Comparison of ENCODE assay signal across 8 mouse cellular contexts in genomic region chr19:46961047-46961651, GRCm38 (mm10). TPM values are rescaled to one million over a fixed set of nuclear protein-coding genes. Genes with fewer than 3 reads are reported as not detected.
DNase-seq lines count a peak whose midpoint lies in the region; ATAC-seq and TF ChIP-seq lines count a peak whose summit lies in the region.

No protein-coding gene starts in this region.

- peak overlapping the region; percentile 73 for H3K4me2 ChIP-seq in hindbrain, postnatal 0 days (ENCODE audit: low read depth, low read length)

- no peak for TF ChIP-seq CTCF in left cerebral cortex, adult 2 months (IDR thresholded peaks at IDR 0.05)
- TF ChIP-seq CTCF in hindbrain, postnatal 0 days (IDR thresholded peaks at IDR 0.05; ENCODE audit: low read depth) = no peak

- peak overlapping the region; percentile 96 for H3K27ac ChIP-seq in left cerebral cortex, adult 2 months
- H3K27ac ChIP-seq in hindbrain, postnatal 0 days = peak overlapping the region; percentile 100

- peaks cover 15% of the 10 kb centered on the region for H3K4me1 ChIP-seq in hindbrain, postnatal 0 days (ENCODE audit: insufficient read depth, low read length)

- no peaks in the 10 kb centered on the region for H3K36me3 ChIP-seq in hindbrain, postnatal 0 days (ENCODE audit: insufficient read depth, low read length)

- intact Hi-C loops in left cerebral cortex, adult 2 months (cut with DNase I) = loop anchor here (1.0 to 10.0 kb wide), 2 partner anchors 52 to 196 kb away; partner anchors contain the start of gene Cnnm2
- intact Hi-C loops in left cerebral cortex, postnatal 25 days (cut with DNase I) = no loop called here

- ATAC-seq in hindbrain, postnatal 0 days = peak; percentile 8; the same call in 1 of the 2 replicates

- H3K9me3 ChIP-seq in hindbrain, postnatal 0 days (ENCODE audit: low read length) = no peaks in the 10 kb centered on the region

- H3K4me3 ChIP-seq in left cerebral cortex, adult 2 months = peak overlapping the region; percentile 83
- peak overlapping the region; percentile 79 for H3K4me3 ChIP-seq in hindbrain, postnatal 0 days (ENCODE audit: low read length)

- no peak for DNase-seq in left cerebral cortex, adult 2 months (ENCODE audit: extremely low spot score in 1 of 2, low spot score in 2 of 2)
- DNase-seq in left cerebral cortex, postnatal 25 days (ENCODE audit: low spot score in 2 of 2) = no peak
- DNase-seq in brain, adult 2 months (ENCODE audit: low read depth, low spot score) = peak; percentile 33
- no peak for DNase-seq in hindbrain, postnatal 0 days (ENCODE audit: low spot score)
- peak; percentile 34 for DNase-seq in neural tube, embryonic 10.5 days (ENCODE audit: extremely low spot score, low spot score)
- no peak for DNase-seq in adrenal gland, postnatal 36 days
- no peak for DNase-seq in cerebellum, adult 11 months
- no peak for DNase-seq in urinary bladder, postnatal 4 days (ENCODE audit: low spot score in 2 of 2)

- H3K9ac ChIP-seq in hindbrain, postnatal 0 days (replicated peaks; ENCODE audit: low read length) = peak overlapping the region; percentile 88

- WGBS in hindbrain, postnatal 0 days = 3% methylated on average over 22 of the region's 22 CpGs

- no peaks in the 10 kb centered on the region for H3K27me3 ChIP-seq in hindbrain, postnatal 0 days (ENCODE audit: insufficient read depth, low read length)

RNA-seq across cellular contexts. Expression of gene Ina, which starts 53.3 kb away (rescaled TPM):
- total RNA-seq in left cerebral cortex, adult 2 months (2021) = 100 to 1,000 TPM; 219 to 227 TPM
- 100 to 1,000 TPM; 208 to 211 TPM for total RNA-seq in left cerebral cortex, postnatal 25 days (2021)
- total RNA-seq in hindbrain, postnatal 0 days (2014; rRNA removed) = 217 and 280 TPM in 2 replicates
- polyA plus RNA-seq in hindbrain, postnatal 0 days (2015; fragmentation: Nextera tagmentation; extraction: Ambion mirVana) = 294 and 315 TPM in 2 replicates
- 1 to 10 TPM; 4.0 to 5.9 TPM for total RNA-seq in adrenal gland, postnatal 36 days (2021)

RNA-seq across cellular contexts. Expression of gene Nt5c2, which starts 53.8 kb away (rescaled TPM):
- total RNA-seq in left cerebral cortex, adult 2 months (2021) = 10 to 100 TPM; 73.7 to 82.1 TPM
- total RNA-seq in left cerebral cortex, postnatal 25 days (2021) = 10 to 100 TPM; 73.0 to 74.4 TPM
- 43.4 and 44.2 TPM in 2 replicates for total RNA-seq in hindbrain, postnatal 0 days (2014; rRNA removed)
- 79.8 and 80.7 TPM in 2 replicates for polyA plus RNA-seq in hindbrain, postnatal 0 days (2015; fragmentation: Nextera tagmentation; extraction: Ambion mirVana)
- total RNA-seq in adrenal gland, postnatal 36 days (2021) = 10 to 100 TPM; 63.2 to 65.2 TPM

Comparison
In these comparisons a context has a peak if more than half of its experiments do, and no peak if none do; other contexts are left out.
1. DNase-seq: peak in brain, adult 2 months (single experiment) and neural tube, embryonic 10.5 days (single experiment); none in left cerebral cortex, adult 2 months (0 of 2), left cerebral cortex, postnatal 25 days (0 of 2), hindbrain, postnatal 0 days (single experiment), adrenal gland, postnatal 36 days (0 of 2), cerebellum, adult 11 months (single experiment) and urinary bladder, postnatal 4 days (0 of 2).
2. RNA of gene Ina, which starts 53.3 kb away (total RNA-seq): 219 to 227 TPM in left cerebral cortex, adult 2 months, 217 to 280 TPM in hindbrain, postnatal 0 days and 208 to 211 TPM in left cerebral cortex, postnatal 25 days; 4.0 to 5.9 TPM in adrenal gland, postnatal 36 days; every median in the first group is over 10 times any median in the second.